Mouse (Mus musculus): ENCODE data around the gene Stx18.

Stx18 gene

DNA sequence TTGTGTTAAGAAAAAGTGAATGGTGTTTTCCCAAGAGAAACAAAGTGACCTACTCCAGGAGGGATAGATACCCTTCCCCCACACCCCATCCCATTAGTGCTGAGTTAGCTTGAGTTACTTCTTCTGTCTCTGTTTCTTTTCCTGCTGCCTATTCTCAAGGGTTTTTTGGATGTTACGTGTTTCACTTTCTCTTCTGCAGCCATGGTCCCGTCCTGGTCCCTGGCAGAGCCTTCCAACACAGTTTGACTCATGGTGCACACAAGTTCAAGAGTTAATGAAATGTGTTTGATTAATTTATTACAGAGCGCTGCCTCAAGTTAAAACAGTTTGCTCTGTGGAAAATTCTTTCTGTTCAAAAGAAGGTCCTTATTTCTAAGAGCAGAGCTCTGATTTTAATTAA lies 44.0 kb downstream of the Stx18 start:
- DNase-seq, result no peak

DNA sequence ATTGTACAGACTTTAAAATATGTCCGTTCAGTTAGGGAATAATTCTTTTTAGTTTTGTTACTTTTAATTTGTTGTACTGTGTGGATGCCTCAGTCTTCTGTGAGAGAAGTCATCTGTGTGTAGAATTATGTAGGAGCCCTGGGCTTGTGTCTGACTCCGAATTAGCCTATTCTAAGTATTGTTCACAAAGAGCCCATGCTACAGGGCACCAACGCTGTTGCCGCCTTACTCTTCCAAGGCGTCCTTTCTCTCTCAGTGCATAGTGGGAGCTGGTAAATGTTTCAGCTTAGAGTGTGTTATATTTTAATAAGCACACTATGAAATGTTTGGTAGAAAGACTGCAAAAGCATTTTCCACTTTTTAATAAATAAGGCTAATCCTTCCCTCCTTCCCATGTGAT lies 44.8 kb downstream of the Stx18 start:
- no peak for DNase-seq

DNA sequence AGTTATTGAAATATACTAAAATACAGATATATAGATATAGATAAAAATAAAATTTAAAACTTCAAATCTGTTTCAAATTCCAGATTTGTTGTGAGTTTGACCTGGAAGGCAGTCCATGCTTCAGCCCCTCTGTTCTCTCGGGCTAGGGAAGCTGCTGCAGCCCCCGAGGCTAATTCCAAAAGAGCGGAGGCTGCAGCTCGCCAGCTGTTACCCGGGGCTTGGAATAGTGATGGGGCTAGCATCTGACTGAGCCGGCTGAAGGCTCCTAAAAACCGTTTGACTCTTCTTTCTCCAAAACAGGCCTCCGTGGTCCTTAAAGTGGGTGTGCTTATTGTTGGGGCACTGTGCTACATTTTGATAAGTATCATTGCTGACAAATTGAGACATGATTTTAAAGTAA lies 46.1 kb downstream of the Stx18 start:
- DNase-seq, result no peak

DNA sequence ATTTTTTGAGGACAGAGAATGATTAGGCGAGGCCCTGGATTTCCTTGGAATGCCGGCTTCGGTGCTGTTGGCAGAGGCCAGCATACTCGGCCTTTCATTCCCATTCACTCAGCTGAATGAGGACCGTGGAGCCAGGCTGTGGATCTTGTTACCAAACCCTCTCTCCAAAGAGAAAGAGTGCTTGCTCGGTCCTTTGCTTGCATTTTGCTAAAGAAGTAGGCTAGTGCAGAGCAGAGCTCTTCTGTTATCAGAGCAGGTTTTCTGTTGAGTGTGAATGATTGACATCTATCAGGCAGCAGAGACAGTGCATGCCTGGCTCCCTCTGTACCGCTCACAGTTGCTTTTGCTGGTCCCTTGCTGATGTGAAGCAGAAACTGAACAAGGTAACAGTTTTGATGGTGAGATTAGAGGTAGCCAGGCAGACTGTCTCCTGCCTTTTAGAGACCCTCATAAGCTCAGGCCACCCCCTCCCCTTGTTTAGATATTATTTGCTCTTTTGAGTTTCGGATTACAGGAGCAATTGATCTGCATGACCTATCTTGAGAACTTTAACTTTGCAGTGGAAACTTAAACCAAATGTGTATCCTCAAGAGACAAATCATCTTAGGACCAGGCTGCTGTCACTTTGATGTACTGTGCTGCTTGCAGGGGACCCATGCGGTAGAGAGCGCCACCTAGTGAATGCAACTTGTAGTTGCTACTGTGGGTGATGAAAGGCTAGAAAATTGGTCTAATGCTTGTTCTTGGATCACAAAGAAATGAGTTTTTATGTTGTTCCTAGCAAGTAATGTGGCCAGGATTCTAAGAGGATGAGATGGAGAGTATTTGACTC lies 47.2 kb downstream of the Stx18 start:
- peak; percentile 48 for DNase-seq

GRCm38 (mm10) chr5:38090111-38090510 lies 51.6 kb downstream of the Stx18 start:
- DNase-seq, result no peak

DNA sequence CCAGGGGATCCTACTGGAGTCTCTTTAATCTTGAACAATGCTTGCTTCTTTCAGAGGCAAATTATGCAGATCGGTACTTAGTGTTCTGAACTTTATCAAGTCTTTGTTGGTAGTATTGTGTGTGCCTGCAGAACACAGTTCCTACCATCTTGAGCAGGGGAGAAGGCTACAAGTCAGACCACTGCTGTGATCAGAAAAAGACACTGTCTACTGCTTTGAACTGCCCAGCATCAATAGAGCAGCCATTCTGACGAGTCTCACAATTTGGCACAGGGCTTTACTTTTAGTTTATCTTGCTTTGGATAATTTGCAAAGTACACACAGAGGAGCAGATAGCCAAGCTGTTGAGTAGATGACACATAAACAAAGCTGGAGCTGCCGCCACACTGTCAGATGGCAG lies 52.0 kb downstream of the Stx18 start:
- no peak for DNase-seq

GRCm38 (mm10) chr5:38091046-38091965 lies 52.8 kb downstream of the Stx18 start:
- peak; percentile 35 for DNase-seq

DNA sequence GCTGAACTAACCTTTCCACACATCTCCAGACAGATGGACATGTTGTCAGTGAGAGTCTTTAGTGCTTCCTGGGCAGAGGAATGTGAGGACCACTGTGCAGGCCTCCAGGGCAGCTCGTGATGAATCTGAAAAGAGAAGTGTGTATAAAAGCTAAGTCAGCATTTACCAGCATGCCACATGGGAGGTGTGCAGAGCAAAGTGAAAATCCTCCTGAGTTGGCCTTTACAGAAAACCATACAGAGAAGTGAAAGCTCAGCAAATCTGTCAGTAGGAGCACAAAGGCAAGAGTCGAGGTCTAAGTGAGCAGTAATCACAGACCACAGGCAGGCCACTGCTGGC lies 53.4 kb downstream of the Stx18 start:
- no peak for DNase-seq

- no peak for DNase-seq
Observed at GRCm38 (mm10) chr5:38094331-38094730, 55.8 kb downstream of the Stx18 start.

DNA sequence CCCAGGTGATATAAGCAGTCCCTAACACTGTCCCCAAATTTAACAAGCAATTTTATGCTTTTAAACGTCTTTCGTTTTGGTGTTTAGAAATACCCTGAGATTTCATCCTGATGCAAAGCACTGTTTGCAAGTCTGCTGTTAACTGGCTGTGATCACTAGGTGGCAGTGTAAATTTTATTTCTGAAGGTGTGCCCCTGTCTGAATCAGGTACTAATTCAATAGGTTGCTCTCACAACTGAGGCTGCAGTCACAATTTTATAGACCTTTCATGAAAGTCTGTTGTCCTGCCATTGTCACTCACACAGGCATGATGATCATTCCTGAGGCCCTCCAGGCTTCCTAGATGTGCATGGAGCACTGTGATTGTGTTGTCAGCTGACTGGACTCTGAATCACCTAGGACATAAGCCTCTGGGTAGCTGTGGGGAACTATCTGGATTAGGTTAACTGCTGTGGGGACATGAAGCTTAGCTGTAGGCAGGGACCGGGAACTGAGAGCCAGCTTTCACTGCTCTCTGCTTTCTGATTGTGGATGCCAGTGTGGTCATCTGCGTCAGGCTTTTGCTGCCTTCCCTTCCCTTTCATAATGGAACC lies 59.1 kb downstream of the Stx18 start:
- DNase-seq, result no peak

GRCm38 (mm10) chr5:38099139-38099676 lies 60.7 kb downstream of the Stx18 start:
- no peak for DNase-seq

GRCm38 (mm10) chr5:38102945-38103344 lies 64.4 kb downstream of the Stx18 start:
- DNase-seq, result no peak

GRCm38 (mm10) chr5:38106080-38106697 lies 67.6 kb downstream of the Stx18 start:
- no peak for DNase-seq

DNA sequence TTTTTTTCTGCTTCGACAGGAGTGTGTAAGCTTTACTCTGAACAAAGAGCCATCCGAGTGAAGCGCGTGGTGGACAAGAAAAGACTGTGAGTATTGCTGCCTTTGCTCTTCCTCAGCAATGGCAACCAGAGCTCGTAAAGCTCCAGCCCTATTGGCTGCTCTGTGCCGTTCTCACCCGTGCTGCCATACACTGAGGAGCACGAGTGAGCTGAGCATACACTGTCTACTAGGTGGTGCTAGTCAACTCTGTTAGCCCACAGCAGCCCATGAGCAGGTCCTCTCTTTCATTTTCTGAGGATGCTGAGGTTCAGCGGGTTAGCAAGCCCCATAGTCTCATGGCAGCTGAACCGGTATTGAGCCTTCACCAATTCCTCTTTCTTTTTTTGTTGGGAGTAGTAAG lies 68.3 kb downstream of the Stx18 start:
- DNase-seq, result no peak

DNA sequence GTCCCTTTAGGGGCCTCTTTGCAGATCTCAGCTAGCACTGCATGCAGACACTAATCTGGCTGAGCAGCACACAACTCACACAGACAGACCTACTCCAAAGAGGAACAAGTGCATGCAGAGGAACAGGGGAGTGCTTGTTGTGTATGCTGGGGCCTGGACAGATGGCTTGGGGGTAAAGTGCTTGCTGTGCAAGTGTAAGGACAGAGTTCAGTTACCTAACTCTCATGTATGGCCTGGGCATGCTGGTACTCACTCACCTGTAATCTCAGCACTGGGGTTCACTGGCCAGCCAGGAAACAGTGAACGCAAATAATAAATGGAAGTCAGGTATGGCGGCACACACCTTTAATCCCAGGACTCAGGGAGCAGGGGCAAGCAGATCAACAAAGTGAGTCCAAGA lies 76.0 kb downstream of the Stx18 start:
- no peak for DNase-seq

- peak; percentile 90 for DNase-seq
Observed at GRCm38 (mm10) chr5:38117056-38117455, 78.5 kb downstream of the Stx18 start.

- DNase-seq, result no peak
Observed at GRCm38 (mm10) chr5:38119268-38119667, 80.7 kb downstream of the Stx18 start.

GRCm38 (mm10) chr5:38121699-38122098 lies 83.2 kb downstream of the Stx18 start:
- no peak for DNase-seq

DNA sequence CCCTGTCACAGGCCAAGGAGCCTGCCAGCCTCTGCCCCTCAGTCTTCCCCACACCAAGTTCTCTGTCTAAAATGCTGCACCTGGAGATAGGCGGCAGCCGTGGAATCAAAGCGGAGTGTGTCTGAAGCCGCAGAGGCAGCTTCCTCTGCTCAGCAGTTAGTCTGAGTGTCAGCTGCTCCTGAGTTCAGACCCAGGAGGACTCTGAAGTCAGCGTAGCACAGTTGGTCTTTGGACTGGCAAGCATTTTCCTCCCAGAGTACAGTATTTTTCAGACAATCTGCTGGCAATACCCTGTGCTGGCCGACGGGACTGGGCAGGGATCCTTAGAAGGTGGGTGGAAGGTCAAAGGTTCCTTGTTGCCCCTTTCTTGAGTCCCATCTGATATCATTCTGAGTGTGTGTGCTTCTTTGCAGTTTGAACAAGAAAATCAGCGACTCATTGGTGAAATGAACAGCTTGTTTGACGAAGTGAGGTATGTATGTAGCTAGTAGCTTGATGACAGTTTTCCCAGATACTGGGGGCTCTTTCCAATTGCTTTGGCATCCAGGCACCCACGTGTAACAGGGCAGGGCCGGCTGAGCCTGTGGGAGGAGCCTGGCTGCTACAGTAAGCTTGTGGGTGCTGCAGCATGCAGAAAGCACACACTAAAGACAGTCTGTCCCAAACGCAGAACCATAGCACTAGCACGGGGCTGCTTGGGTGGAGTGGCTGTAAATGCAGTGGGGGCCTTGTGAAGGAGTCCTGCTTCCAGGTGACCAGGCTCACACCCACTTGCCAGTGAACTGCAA lies 88.2 kb downstream of the Stx18 start:
- no peak for DNase-seq

- DNase-seq, result no peak
Observed at GRCm38 (mm10) chr5:38129339-38129738, 90.8 kb downstream of the Stx18 start.

DNA sequence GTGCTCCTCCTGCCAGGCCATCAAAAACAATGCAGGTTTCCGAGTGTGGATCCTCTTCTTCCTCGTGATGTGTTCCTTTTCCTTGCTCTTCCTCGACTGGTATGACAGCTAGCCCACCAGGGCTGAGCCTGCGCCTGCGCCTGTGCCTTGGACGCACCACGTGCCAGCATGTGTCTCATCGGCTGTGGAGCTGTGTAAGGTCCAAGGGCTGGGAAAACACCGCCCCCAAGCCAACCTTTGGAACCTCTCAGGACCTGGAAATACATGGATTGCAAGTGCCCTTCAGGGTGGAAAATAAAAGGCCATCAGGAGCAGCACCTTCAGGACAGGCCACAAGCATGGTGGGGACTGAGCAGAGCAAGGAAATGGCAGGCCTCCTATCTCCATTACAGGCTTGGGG lies 97.7 kb downstream of the Stx18 start:
- DNase-seq, result no peak

GRCm38 (mm10) chr5:38137163-38137562 lies 98.6 kb downstream of the Stx18 start:
- DNase-seq, result no peak
